Mouse (Mus musculus) embryonic fibroblast, embryonic 13.5 days (primary cell): ENCODE data around the gene Ift80.

ENCODE experiments used
- CTCF ChIP-seq: IDR thresholded peaks from 2 replicates; pipeline ENCODE4 v1.5.1; 2011; ENCODE audit warnings: mild to moderate bottlenecking, control low read depth, low read length, moderate library complexity, borderline replicate concordance; ENCODE audit not compliant: insufficient read depth
- POLR2A ChIP-seq: IDR thresholded peaks from 2 replicates; pipeline ENCODE4 v1.6.1; 2011; ENCODE audit warnings: low read depth, mild to moderate bottlenecking, control low read depth, low read length, moderate library complexity

- TF ChIP-seq CTCF = no peak
- no peak for TF ChIP-seq POLR2A
Measured at GRCm38 (mm10) chr3:68844025-68844424, 160.3 kb downstream of the Ift80 start.
